Mouse (Mus musculus): ENCODE results near the gene Glyr1. TPM values are rescaled to one million over a fixed set of nuclear protein-coding genes. Genes with fewer than 3 reads are reported as not detected.

Glyr1 gene
- polyA plus RNA-seq, 1 experiment from 2014 or later = 216 TPM

DNA sequence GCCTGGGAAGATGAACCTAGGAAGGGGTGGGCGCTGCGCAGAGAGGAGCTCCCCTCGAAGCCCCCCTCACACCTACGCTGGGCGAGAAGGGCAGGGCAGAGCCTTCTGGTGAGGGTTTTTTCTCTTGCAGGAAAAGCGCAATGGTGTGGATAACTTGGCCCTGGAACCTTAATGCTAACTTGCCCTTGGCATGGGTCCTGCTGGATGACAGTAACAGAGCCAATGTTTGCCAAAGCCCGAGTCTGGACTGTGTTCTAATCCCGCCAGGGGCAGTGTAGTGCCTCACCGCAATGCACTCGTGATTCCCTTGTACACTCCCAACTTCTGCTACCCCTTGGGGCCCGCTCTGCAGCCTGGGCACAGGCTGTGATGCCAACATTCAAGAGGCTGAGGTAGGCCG is 41.6 kb downstream of the Glyr1 start:
- no peak overlapping the region for H3K4me2 ChIP-seq
- no peaks in the 10 kb centered on the region for H3K9me3 ChIP-seq
- H3K36me3 ChIP-seq (replicated peaks) = 0 out of 2 replicates have a peak, but pooled peaks cover 6% of the 10 kb centered on the region
- H3K27ac ChIP-seq = no peak overlapping the region
- peaks cover 12% of the 10 kb centered on the region for H3K4me1 ChIP-seq
- H3K27me3 ChIP-seq = no peaks in the 10 kb centered on the region
- no peak for ATAC-seq (ENCODE audit: low FRiP score)
- no peak overlapping the region for H3K4me3 ChIP-seq (replicated peaks)
- no peak overlapping the region for H3K9ac ChIP-seq
- WGBS = 90% methylated on average over 12 of the region's 12 CpGs

DNA sequence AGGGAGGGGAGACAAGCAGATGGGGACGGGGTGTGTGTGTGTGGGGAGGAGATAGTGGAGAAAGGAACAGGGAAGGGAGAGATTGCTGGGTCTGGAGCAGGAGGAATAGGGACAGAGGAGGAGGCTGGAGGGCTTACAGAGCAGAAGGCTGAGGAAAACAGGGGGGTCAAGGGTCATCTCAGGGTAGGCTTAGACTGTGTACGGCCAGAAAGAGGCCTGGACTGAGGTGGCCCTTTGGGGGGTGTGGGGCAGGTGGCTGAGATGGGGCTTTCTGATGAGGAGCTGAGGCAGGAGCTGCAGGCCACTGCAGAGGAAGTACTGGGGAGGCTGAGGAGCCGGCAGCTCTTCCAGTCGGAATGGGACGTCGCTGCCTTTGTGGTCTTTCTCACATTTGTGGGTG is 42.2 kb downstream of the Glyr1 start:
- Histone ChIP-seq H3K4me1 (peaks cover 6% of the 10 kb centered on the region), H3K36me3 (replicated peaks) (0 out of 2 replicates have a peak, but pooled peaks cover 6% of the 10 kb centered on the region), H3K9ac (no peak overlapping the region), H3K9me3 (no peaks in the 10 kb centered on the region), H3K27ac (no peak overlapping the region), H3K4me2 (no peak overlapping the region), H3K27me3 (no peaks in the 10 kb centered on the region), H3K4me3 (replicated peaks) (no peak overlapping the region)
- ATAC-seq (ENCODE audit: low FRiP score) = no peak
- WGBS = 47% methylated on average over 6 of the region's 6 CpGs

DNA sequence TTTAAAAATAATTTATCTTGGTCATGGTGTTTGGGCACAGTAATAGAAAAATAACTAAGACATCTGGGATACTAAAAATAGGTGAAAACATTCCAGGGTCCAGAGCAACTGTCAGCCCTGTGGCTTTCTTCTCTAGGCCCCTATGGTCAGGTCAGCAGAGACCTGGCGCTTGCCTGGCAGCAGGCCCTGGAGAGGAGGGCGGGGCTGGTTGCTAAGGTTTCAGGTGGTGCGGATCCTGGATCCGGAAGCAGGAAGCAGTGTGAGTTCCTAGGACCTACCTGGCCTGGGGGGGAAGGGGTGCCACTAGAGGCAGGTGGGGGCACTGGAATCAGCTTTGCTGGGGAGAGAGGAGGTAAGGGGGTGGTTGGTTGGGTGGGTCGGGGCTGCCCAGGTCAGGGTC is 42.6 kb downstream of the Glyr1 start, which contains the start of gene Smim22:
Gene Smim22 (plus strand): TSS at position 222 of the 400 bp plus-strand sequence.
- ATAC-seq (ENCODE audit: low FRiP score) = no peak
- Histone ChIP-seq H3K4me1 (peaks cover 2% of the 10 kb centered on the region), H3K27me3 (no peaks in the 10 kb centered on the region), H3K9ac (no peak within 1 kb of the TSS), H3K36me3 (replicated peaks) (0 out of 2 replicates have a peak, but pooled peaks cover 6% of the 10 kb centered on the region), H3K27ac (no peak within 1 kb of the TSS), H3K4me3 (replicated peaks) (no peak within 1 kb of the TSS), H3K9me3 (no peaks in the 10 kb centered on the region), H3K4me2 (no peak within 1 kb of the TSS)
- WGBS = 50% methylated on average over 5 of the region's 5 CpGs

DNA sequence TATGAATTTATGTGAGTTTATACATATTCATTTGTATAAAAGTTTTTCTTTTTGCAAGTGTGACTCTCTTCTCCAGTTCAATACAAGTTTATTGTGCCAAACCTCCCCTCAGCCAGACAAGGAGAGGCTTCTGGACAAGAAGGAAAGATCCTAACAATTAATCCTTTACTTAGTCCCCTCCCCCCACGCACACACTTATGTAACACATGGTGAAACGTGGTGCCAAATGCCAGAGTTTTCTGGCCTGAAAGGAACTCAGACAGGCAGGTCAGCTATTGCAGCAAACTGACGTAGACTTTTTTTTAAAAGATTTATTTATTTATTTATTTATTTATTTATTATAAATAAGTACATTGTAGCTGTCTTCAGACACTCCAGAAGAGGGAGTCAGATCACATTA is 49.1 kb downstream of the Glyr1 start:
- no peaks in the 10 kb centered on the region for H3K36me3 ChIP-seq (replicated peaks)
- 65% methylated on average over 3 of the region's 3 CpGs for WGBS
- H3K4me3 ChIP-seq (replicated peaks) = no peak overlapping the region
- no peak overlapping the region for H3K9ac ChIP-seq
- H3K27ac ChIP-seq = no peak overlapping the region
- H3K4me2 ChIP-seq = no peak overlapping the region
- ATAC-seq (ENCODE audit: low FRiP score) = no peak
- H3K9me3 ChIP-seq = no peaks in the 10 kb centered on the region
- H3K27me3 ChIP-seq = no peaks in the 10 kb centered on the region; the same call in 1 of the 2 replicates
- no peaks in the 10 kb centered on the region for H3K4me1 ChIP-seq

DNA sequence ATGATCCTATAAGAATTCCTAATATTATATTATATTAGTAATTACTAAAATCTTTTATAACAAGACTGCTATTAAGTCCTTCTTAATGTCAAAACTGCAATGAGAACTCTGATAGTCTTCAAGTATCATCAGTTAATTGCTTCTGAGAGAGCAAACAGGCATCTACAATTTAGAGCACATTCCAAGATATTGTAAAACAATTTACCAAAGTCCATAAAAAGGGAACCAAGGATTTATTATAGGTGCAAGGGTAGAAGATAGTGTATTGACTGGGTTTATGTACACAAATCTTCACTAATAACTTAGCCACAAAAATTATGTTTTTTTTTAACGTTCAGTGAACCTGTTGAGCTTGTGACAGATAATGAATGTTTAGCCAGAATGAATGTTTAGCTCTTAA is 50.7 kb downstream of the Glyr1 start:
- H3K36me3 ChIP-seq (replicated peaks) = no peaks in the 10 kb centered on the region
- H3K9ac ChIP-seq = no peak overlapping the region
- H3K4me2 ChIP-seq = no peak overlapping the region
- H3K4me3 ChIP-seq (replicated peaks) = no peak overlapping the region
- no peaks in the 10 kb centered on the region; the same call in 1 of the 2 replicates for H3K27me3 ChIP-seq
- H3K27ac ChIP-seq = no peak overlapping the region
- ATAC-seq (ENCODE audit: low FRiP score) = no peak
- H3K4me1 ChIP-seq = no peaks in the 10 kb centered on the region
- 85% methylated on average over 1 of the region's 1 CpGs for WGBS
- no peaks in the 10 kb centered on the region for H3K9me3 ChIP-seq

DNA sequence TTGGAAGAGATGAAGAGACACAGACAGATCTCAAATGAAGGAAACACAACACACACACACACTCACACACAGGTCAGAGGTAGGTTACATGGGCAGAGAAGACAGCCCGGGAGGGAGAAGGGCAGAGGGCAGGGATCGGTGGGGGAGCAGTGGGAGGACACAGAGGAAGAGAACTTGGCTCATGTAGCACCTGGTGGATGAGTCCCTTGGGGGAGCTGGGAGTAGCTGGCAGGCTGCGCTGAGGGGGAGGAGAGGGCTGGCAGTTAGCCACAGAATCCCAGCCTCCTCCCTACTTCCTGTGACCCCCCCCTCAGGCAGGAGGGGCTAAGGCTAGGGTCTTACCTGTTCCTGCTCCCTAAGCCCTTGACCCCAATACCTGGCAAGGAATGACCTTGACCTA is 52.1 kb downstream of the Glyr1 start, which contains the start of gene Sept12:
Gene Sept12 (minus strand): TSS at position 300 of the 400 bp plus-strand sequence.
- no peak for ATAC-seq (ENCODE audit: low FRiP score)
- Histone ChIP-seq H3K9ac (no peak within 1 kb of the TSS), H3K27me3 (no peaks in the 10 kb centered on the region; the same call in 1 of the 2 replicates), H3K4me3 (replicated peaks) (no peak within 1 kb of the TSS), H3K4me1 (no peaks in the 10 kb centered on the region), H3K36me3 (replicated peaks) (no peaks in the 10 kb centered on the region), H3K27ac (no peak within 1 kb of the TSS), H3K9me3 (no peaks in the 10 kb centered on the region), H3K4me2 (no peak within 1 kb of the TSS)
- 70% methylated on average over 3 of the region's 3 CpGs for WGBS

DNA sequence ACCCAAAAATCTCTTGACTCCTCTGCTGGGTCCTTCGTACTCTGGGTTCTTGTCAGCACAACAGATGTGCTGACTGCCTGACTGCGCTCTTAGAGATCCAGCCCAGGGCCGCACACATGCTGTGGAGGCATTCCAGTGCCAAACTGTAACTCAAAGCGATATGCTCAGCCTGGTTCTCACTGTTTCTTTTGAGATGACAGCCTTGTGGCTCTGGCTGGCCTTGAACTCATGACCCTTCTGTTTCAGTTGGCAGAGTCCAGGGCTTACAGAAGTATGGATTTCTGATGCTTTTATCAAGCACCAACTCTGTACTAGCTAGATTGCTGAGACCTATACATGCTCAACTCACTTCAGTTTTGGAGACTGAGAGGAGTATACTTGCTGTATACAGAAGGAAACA is 56.4 kb downstream of the Glyr1 start:
- Histone ChIP-seq H3K4me1 (no peaks in the 10 kb centered on the region), H3K27me3 (no peaks in the 10 kb centered on the region; the same call in 1 of the 2 replicates), H3K36me3 (replicated peaks) (no peaks in the 10 kb centered on the region), H3K4me2 (no peak overlapping the region), H3K4me3 (replicated peaks) (no peak overlapping the region), H3K9me3 (no peaks in the 10 kb centered on the region), H3K9ac (no peak overlapping the region), H3K27ac (no peak overlapping the region)
- no peak for ATAC-seq (ENCODE audit: low FRiP score)
- 83% methylated on average over 4 of the region's 4 CpGs for WGBS

DNA sequence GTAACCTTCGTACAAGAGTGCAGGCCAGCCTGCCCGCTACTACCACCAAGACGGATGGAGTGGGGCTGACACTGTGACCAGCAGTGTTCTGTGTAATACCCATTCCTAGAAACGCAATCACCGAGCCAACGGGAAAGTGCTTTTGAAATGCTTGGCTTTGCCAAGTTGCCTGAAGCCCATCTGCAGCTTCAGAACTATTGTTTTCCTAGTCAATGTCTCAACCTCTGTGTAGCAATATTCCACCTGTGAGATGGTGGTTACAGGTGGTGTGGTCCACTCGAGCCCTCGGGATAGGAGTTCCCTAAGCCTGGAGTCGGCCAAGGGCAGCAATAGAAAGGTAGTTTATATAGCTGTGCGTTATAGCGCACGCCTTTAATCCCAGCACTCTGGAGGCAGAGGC is 64.9 kb downstream of the Glyr1 start:
- ATAC-seq (ENCODE audit: low FRiP score) = no peak
- no peak overlapping the region for H3K27ac ChIP-seq
- H3K9me3 ChIP-seq = no peaks in the 10 kb centered on the region
- WGBS = 92% methylated on average over 12 of the region's 12 CpGs
- no peaks in the 10 kb centered on the region for H3K4me1 ChIP-seq
- H3K36me3 ChIP-seq (replicated peaks) = no peaks in the 10 kb centered on the region
- H3K9ac ChIP-seq = no peak overlapping the region
- H3K4me3 ChIP-seq (replicated peaks) = no peak overlapping the region
- H3K4me2 ChIP-seq = no peak overlapping the region
- H3K27me3 ChIP-seq = no peaks in the 10 kb centered on the region

DNA sequence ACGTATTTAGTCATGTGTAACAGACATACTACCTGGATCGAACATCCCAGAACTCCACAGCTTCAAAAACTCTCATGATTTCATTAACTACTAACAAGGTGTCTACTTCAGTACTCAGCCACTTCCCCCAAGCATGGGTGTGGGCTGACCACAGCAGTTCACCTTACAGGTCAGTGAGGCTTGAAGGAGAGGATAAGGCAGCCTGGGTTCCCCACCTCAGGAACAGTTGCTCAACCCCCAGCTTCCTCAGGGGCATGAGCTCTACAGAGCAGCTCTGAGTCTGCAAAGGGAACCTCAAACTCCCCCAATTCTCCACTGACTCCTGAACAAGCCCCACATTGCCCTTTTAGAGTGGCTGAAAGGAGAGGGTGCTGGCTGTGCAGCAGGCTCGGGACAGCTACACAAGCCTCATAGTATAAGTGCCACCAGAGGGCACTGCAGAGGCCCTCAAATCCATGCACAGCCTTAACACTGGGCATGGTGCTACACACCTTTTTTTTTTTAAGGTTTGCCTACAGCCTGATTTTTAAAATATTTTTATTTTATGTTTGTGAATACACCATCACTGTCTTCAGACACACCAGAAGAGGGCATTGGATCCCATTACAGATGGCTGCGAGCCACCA is 69.8 kb downstream of the Glyr1 start:
- no peak overlapping the region for H3K4me3 ChIP-seq (replicated peaks)

DNA sequence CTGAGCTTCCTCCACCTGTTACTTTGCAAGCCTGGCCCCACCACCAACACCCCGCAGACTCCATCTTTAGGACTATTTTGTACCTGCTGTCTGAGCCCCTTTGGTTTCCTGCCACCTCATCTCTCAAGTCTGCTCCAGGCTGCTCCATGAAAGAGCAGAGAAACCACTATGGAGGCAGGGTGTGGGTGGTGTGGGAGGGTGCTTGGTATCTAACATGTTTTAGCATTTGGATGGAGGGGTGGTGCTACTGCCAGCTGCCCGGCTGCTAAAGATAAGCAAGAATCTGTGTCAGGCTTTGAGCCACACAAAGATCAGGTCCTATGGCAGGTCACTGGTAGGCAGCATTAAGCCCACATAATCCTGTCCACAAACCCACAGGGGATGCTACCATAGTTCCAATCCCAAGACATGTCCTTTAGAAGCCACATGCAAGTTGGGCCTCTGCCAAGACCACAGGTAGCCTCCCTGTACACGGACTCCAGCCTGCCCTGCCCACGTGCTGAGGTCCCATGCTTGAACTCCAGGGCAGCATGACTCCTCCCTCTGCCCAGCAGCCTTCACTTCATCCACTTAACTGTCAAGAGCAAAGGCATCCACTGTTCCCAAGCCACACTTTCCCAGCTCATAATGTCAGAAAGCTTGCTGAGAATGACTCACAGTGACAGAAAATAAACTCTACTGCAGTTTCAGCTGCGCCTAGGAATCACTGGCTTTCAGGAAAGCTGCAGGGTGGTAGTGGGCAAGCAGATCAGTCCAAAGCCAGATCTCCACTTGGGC is 71.2 kb downstream of the Glyr1 start:
- Histone ChIP-seq H3K9ac (no peak overlapping the region), H3K36me3 (replicated peaks) (no peaks in the 10 kb centered on the region), H3K27ac (no peak overlapping the region), H3K4me2 (no peak overlapping the region), H3K27me3 (no peaks in the 10 kb centered on the region), H3K9me3 (no peaks in the 10 kb centered on the region), H3K4me3 (replicated peaks) (no peak overlapping the region), H3K4me1 (no peaks in the 10 kb centered on the region)
- no peak for ATAC-seq (ENCODE audit: low FRiP score)
- WGBS = 80% methylated on average over 5 of the region's 5 CpGs

More for the DNA sequence above, 69.8 kb downstream of the Glyr1 start:
- Histone ChIP-seq H3K9me3 (no peaks in the 10 kb centered on the region), H3K9ac (no peak overlapping the region), H3K4me2 (no peak overlapping the region), H3K27ac (no peak overlapping the region), H3K4me1 (no peaks in the 10 kb centered on the region), H3K36me3 (replicated peaks) (no peaks in the 10 kb centered on the region), H3K27me3 (no peaks in the 10 kb centered on the region)
- WGBS = 74% methylated on average over 4 of the region's 4 CpGs
- no peak for ATAC-seq (ENCODE audit: low FRiP score)

DNA sequence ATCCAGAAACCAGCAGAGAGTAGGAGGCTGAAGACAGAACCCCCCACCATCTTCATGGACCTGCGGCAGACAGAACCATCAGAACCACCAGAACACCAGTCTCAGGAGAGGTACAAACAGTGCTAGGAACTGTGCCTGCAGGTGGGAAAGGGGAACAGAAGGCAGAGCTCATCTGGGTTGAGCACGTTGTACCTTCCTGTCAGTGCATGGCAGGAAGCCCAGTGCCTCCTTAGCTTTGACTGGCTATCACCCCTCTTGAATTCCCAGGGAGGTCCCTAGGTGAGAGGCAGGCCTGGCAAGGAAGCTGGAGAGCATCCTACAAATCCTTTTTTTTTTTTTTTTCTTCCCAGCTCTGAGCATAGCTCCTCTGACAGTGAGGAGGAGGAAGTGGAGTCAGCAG is 73.5 kb downstream of the Glyr1 start:
- Histone ChIP-seq H3K4me2 (no peak overlapping the region), H3K36me3 (replicated peaks) (no peaks in the 10 kb centered on the region), H3K4me3 (replicated peaks) (no peak overlapping the region), H3K27me3 (no peaks in the 10 kb centered on the region), H3K9ac (no peak overlapping the region), H3K27ac (no peak overlapping the region), H3K9me3 (no peaks in the 10 kb centered on the region), H3K4me1 (no peaks in the 10 kb centered on the region)
- no peak for ATAC-seq (ENCODE audit: low FRiP score)
- 79% methylated on average over 2 of the region's 2 CpGs for WGBS

DNA sequence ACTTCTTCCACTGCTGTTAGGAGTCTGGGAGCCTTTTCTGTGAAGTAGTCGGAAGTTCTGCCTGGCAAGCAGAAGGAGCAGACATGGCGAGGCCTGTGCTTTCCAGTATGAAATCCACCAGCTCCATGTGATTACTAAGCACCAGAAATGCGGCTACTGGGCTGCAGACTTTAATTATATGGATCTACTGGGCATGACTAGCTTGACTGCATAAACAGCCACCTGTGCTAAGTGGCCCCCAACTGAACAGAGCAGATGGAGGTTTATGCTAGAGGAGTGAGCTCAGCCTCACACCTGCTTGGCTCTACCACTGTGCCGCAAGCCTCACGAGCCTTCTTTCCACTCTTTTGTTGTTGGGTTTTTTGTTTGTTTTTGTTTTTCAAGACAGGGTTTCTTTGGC is 75.1 kb downstream of the Glyr1 start:
- H3K36me3 ChIP-seq (replicated peaks) = 0 out of 2 replicates have a peak, but pooled peaks cover 3% of the 10 kb centered on the region
- no peak overlapping the region for H3K4me3 ChIP-seq (replicated peaks)
- no peak for ATAC-seq (ENCODE audit: low FRiP score)
- 77% methylated on average over 5 of the region's 5 CpGs for WGBS
- H3K4me1 ChIP-seq = no peaks in the 10 kb centered on the region
- no peaks in the 10 kb centered on the region for H3K9me3 ChIP-seq
- H3K27me3 ChIP-seq = no peaks in the 10 kb centered on the region
- H3K4me2 ChIP-seq = no peak overlapping the region
- no peak overlapping the region for H3K27ac ChIP-seq
- no peak overlapping the region for H3K9ac ChIP-seq
